Mouse (Mus musculus) liver, embryonic 14.5 days (tissue): ENCODE measurements around the gene Pbx1. TPM values are rescaled to one million over a fixed set of nuclear protein-coding genes. Genes with fewer than 3 reads are reported as not detected.

ENCODE experiments used
- ATAC-seq: fragments of 200-750 bp; cut with Nextera tagmentation; 2 replicates; pipeline ENCODE4 v1.8.0; 2017; ENCODE audit warnings: moderate number of reproducible peaks, mild to moderate bottlenecking, moderate library complexity; ENCODE audit not compliant: insufficient read depth
- DNase-seq, 3 experiments: peaks; one replicate each; pipeline ENCODE4 v3.0.0-alpha.2; 2012 to 2013; ENCODE audit warnings: low read depth in 3 of 3, low spot score in 3 of 3
- H3K27ac ChIP-seq: fragments of 300-500 bp; sonication (generic); 2 replicates; pipeline ENCODE4 v1.5.1; 2014; ENCODE audit warnings: moderate library complexity, mild to moderate bottlenecking, control low read depth, inconsistent platforms
- H3K27me3 ChIP-seq: fragments of 300-500 bp; sonication (generic); 2 replicates; pipeline ENCODE4 v1.6.1; 2014; ENCODE audit warnings: mild to moderate bottlenecking, low read length, moderate library complexity; ENCODE audit not compliant: control insufficient read depth, insufficient read depth
- H3K36me3 ChIP-seq: fragments of 300-500 bp; sonication (generic); replicated peaks from 2 replicates; pipeline ENCODE4 v1.6.1; 2014; ENCODE audit warnings: low read depth; ENCODE audit not compliant: control insufficient read depth, insufficient read depth
- H3K4me1 ChIP-seq, 2 experiments: fragments of 200-500 bp in 1 of 2; fragments of 300-500 bp in 1 of 2; sonication (generic) in 1 of 2; replicated peaks; 2 replicates each; pipeline ENCODE4 v1.6.1; 2012 to 2014; ENCODE audit warnings: antibody characterized with exemption in 1 of 2, inconsistent platforms in 1 of 2, low read length in 1 of 2; ENCODE audit not compliant: control insufficient read depth in 2 of 2, insufficient read depth in 2 of 2
- H3K4me2 ChIP-seq: fragments of 300-500 bp; sonication (generic); 2 replicates; pipeline ENCODE4 v1.6.1; 2014; ENCODE audit warnings: low read depth, mild to moderate bottlenecking, control low read depth, moderate library complexity
- H3K4me3 ChIP-seq, 2 experiments: fragments of 200-500 bp in 1 of 2; fragments of 300-500 bp in 1 of 2; sonication (generic) in 1 of 2; 2 replicates each; pipeline ENCODE4 v1.5.1; 2012 to 2014; ENCODE audit warnings: low read depth in 2 of 2, low read length in 2 of 2, mild to moderate bottlenecking in 2 of 2, control low read depth in 1 of 2, inconsistent platforms in 1 of 2, moderate library complexity in 1 of 2; ENCODE audit not compliant: insufficient read depth in 1 of 2
- H3K9ac ChIP-seq: fragments of 300-500 bp; sonication (generic); replicated peaks from 2 replicates; pipeline ENCODE4 v1.6.1; 2014; ENCODE audit warnings: mild to moderate bottlenecking, control low read depth, moderate library complexity
- H3K9me3 ChIP-seq: fragments of 300-500 bp; sonication (generic); 2 replicates; pipeline ENCODE4 v1.6.1; 2016; ENCODE audit warnings: low read length, mixed read lengths; ENCODE audit not compliant: control insufficient read depth
- CTCF ChIP-seq: IDR thresholded peaks from 2 replicates; pipeline ENCODE4 v1.5.1; 2016; ENCODE audit warnings: antibody characterized with exemption, low read depth, control low read depth
- EP300 ChIP-seq: IDR thresholded peaks from 2 replicates; pipeline ENCODE4 v1.6.1; 2016; ENCODE audit warnings: antibody characterized with exemption, low read depth
- WGBS: fragments of 180-500 bp; shearing (Covaris S2); extraction: QIAGEN DNeasy Blood & Tissue Kit; methylation state at CpG from one replicate; pipeline ENCODE4 v1.1.7; 2014; ENCODE audit not compliant: insufficient replicate concordance; 5-methylcytosine and 5-hydroxymethylcytosine counted together
- polyA plus RNA-seq, 2 experiments: library from polyadenylated mRNA; depleted of rRNA in 1 of 2; stranded (reverse) in 1 of 2; unstranded in 1 of 2; fragments of >200 nt; fragmentation: Nextera tagmentation in 1 of 2; extraction: Ambion mirVana in 1 of 2; gene quantifications; 2 replicates each; pipeline versions ENCODE4 v1.2.1 to v1.2.3; 2012 to 2014

Pbx1 gene
- polyA plus RNA-seq, 2 experiments: 1.7 to 2.7 TPM

- Histone ChIP-seq H3K27me3 (no peaks in the 10 kb centered on the region), H3K9me3 (no peaks in the 10 kb centered on the region), H3K9ac (no peak overlapping the region), H3K4me2 (no peak overlapping the region), H3K4me3 (no peak overlapping the region), H3K4me1 (no peaks in the 10 kb centered on the region), H3K27ac (no peak overlapping the region), H3K36me3 (no peaks in the 10 kb centered on the region)
- ATAC-seq (no peak), DNase-seq (no peak)
- whole genome bisulfite sequencing: 33% methylated on average over 5 of the region's 5 CpGs
- TF ChIP-seq CTCF: no peak
- no peak for TF ChIP-seq EP300
Measured at GRCm38 (mm10) chr1:168069740-168070139, 362.3 kb downstream of the Pbx1 start.
